Mouse (Mus musculus): Measurements from ENCODE around the gene Dcx.

Dcx gene

DNA sequence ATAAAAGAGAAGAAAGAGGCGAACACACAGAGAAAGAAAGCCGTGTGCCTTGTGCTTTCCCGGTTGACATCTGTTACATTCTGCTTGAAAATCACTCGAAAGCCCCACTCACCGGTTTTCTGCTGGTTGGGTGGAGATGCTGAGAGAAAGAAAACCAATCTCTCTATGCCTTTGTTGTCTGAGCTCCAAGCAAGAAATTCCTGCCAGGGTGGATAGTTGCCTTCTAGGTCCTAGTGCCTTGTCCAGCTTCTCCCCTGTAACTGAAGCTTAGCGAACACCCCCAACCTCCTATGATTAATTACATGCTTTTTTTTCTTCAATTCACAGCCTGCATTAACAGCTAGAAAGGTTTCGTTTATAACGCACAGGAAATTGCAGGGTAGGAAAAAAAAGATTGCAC lies at the start of gene Dcx:
Gene Dcx (minus strand): TSS at position 354 of the 400 bp plus-strand sequence.
- no peak for DNase-seq

- DNase-seq = no peak
These were observed 33.1 kb upstream of the Dcx start for GRCm38 (mm10) chrX:143966249-143966648.

GRCm38 (mm10) chrX:143933671-143934070 lies 560 bp upstream of the Dcx start:
- DNase-seq = no peak

DNA sequence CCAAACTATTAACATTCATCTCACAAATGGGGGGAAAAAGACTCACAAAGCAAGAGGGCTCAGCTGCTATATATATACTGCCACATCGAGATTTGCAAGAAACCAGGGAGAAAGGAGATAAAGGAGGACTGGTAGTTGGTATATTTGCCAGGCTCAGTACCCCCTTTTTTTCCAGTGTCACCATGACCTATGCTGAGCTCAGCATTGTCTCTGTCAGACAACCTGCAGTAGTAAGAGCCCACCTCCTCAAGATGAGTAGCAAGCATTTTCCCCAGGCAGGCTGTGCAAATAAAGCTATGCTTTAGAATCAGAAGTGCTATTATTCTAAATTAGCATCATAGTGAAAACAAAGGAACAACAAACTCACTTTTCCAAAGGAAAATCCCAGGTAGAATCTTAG lies 581 bp downstream of the Dcx start:
- DNase-seq = no peak

DNA sequence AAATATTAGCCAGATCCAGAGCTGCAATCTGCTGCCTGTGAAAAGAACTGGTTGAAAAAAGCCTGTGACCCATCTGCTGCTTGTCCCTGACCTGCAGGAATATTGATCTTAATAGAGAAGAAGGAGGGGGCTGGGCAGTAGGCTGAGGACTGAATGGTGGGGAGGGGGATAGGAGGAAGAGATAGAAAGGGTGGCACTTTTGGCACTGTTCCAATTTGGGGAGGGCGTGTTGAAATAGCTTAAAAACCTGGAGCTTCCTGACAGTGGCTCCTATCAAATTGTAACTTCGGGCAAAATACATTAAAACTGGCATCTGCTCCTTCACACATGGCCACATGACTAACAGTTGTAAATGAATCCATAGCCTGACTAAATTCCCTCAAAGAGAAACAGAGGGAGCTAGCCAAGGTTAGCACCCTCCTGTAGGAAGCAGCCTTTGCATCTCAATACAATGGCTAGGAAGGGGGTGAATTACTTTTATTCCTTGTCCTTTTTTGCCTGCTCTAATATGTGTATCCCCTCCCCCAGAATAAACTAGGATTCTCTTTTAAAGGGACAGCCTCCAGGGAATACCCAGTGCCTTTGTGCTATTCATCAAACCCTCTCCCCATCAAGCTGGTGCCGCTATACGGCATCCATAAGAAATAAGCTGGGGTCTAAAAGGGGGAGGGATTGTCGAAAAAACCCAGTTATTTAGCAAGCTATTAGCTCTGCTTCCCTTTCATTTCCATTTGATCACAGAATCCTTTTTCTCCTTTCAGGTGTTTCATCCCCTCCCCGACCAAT lies 1.5 kb downstream of the Dcx start:
- DNase-seq = no peak

- no peak for DNase-seq
These were observed 11.0 kb downstream of the Dcx start for GRCm38 (mm10) chrX:143922070-143922469.

GRCm38 (mm10) chrX:143906699-143907471 lies 26.2 kb downstream of the Dcx start:
- no peak for DNase-seq

DNA sequence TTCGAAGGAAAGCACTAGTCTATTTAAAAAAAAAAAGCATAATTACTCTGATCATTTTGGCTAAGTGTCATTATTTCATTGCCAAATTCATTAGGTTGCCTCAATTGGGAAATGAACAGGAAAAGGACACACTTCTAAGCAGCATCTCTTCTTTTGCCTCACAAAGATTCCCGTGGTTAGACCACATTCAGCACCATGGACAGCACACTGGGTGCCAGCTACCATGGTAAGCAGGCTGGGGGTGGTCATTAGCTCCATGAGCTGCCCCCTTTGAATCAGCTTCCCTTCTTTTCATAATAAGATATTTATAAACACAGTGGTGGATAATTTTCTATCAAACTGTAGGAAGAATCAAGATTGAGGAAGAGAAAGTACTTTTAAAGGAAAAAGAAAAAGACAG lies 28.4 kb downstream of the Dcx start:
- no peak for DNase-seq

DNA sequence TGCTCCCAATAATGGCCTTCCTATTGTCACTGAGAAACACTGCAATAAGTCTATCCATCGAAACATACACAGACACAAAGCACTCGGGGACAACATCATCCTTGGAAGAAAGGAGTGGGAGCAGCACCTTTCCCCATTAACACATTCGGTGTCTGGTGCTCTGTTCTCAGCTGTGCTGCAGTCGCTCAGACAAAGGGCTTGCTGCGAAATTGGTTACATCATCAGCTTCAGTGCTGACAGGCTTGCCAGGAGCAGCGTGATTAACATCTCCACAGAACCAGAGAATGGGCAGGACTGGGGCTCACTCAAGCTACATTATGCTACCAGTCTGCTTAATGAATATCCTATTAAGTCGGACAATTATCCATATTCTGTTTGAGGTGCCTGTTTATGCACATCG lies 30.8 kb downstream of the Dcx start:
- DNase-seq = no peak

GRCm38 (mm10) chrX:143897363-143898285 lies 35.5 kb downstream of the Dcx start:
- no peak for DNase-seq

DNA sequence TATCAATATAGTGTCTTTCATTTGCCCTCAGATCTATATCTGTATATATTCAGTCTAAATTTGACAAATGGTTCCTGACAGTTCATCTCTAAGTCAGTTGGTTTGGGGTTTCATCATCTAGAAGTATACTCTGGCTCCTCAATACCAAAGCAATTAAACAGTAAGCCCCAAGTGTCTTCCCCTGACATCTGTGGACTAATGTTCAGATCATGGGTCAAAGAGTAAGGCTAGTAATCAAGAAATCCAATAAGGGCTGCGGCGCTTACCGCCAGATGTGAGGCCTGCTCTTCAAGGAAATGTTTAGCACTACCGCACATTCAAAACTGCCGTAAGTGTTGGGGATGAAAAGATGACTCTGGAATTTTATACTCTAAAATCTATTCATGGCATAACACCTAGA lies 36.2 kb downstream of the Dcx start:
- no peak for DNase-seq

GRCm38 (mm10) chrX:143893180-143893579 lies 39.9 kb downstream of the Dcx start:
- no peak for DNase-seq

DNA sequence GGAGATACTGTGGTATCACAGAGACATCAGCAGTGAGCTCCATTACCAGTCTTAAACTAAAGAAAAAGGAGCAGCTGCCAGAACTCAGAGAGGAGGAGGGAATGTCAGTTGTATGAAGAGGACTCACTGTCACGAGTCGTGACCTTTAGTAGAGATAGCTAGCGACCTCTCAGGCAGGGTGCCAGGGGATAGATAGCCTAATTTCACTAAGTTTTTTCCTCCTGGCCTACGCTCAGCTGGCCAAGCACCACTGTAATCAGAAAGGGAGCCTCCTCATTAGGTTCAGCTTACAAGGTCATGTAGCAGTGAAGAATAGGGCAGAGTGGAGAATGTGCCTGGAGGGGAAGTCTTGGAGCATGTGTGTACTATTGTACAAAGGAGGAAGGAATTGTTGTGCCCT lies 47.3 kb downstream of the Dcx start:
- no peak for DNase-seq

GRCm38 (mm10) chrX:143884953-143885352 lies 48.2 kb downstream of the Dcx start:
- DNase-seq = no peak

DNA sequence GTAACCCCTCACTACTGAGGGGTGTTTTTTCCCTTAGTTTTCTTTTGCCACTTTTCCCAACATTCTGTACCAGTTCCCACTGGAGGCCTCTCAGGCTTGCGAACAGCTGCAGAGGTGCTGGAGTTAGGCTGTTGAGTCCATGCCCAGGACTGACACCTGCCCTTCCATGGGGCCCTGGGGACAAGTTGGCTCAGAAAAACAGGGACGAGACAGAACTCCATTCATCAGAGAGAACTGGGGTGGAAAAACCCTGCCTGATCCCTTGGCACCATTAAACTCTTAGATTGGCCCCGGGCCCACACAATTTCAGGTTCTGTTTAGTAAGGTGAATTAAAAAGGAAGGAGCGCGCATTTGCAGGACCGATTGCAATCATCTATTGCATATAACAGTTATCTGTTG lies 48.8 kb downstream of the Dcx start:
- DNase-seq = no peak

- DNase-seq = no peak
These were observed 51.2 kb downstream of the Dcx start for GRCm38 (mm10) chrX:143881806-143882468.

GRCm38 (mm10) chrX:143879631-143880030 lies 53.5 kb downstream of the Dcx start:
- no peak for DNase-seq

GRCm38 (mm10) chrX:143867129-143867664 lies 65.9 kb downstream of the Dcx start:
- no peak for DNase-seq

DNA sequence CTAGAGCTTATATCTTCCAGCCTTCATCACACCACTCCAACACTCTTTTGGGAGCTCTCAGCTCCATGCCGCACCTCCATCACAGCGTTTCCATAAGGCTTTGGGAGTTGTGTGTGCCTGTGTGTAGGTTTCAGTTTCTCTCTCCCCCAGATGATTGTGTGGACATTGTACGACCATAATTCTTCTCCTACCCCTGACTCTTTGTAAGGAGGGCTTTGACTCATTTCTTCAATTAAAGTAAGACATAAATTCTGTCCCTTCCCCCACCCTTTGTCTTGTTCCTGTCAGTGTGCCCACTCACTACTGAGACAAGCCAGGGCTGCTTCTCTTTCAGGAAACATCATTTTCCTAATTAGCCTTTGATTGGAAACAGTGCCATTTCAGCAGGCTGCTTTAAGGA lies 81.8 kb downstream of the Dcx start:
- DNase-seq = no peak

- no peak for DNase-seq
These were observed 83.1 kb downstream of the Dcx start for GRCm38 (mm10) chrX:143849969-143850368.

DNA sequence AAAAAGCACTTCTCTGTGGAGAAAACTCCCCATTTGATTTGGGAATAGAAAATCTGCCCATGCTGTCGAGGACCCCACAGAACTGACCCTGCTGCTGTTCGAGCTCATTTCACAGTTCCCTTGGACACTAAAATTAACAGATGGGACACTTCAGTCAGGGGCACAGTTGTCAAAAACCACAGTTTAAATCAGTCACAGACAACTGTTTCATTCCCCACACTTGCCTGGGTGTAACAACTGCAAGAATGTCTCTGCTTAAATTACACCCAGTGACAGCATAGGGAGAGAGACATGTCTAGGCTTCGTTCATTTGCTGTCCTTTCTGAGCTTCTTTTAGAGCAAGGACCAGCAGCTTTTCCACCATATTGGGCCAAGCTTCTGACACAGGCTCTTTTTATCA lies 86.5 kb downstream of the Dcx start:
- no peak for DNase-seq

- no peak for DNase-seq
These were observed 105.9 kb downstream of the Dcx start, which contains the start of gene Capn6 for GRCm38 (mm10) chrX:143827212-143827611. Gene Capn6 (minus strand): TSS chrX:143827414.

All from thymus, postnatal 36 days (tissue).